Mouse (Mus musculus) hindbrain, embryonic 14.5 days (tissue): ENCODE measurements around the gene Mettl1. TPM values are rescaled to one million over a fixed set of nuclear protein-coding genes. Genes with fewer than 3 reads are reported as not detected.
A peak's percentile ranks its signal among the peaks of the same experiment; 100 is the strongest.

Experiments used
- ATAC-seq: fragments of 200-750 bp; cut with Nextera tagmentation; 2 replicates; pipeline ENCODE4 v1.8.0; 2017; ENCODE audit warnings: moderate number of reproducible peaks, mild to moderate bottlenecking, moderate TSS enrichment, moderate library complexity; ENCODE audit not compliant: low FRiP score
- DNase-seq: peaks from one replicate; pipeline ENCODE4 v3.0.0-alpha.2; 2015; ENCODE audit warnings: low spot score
- H3K27ac ChIP-seq: fragments of 300-500 bp; sonication (generic); 2 replicates; pipeline ENCODE4 v1.5.1; 2014; ENCODE audit warnings: mild to moderate bottlenecking, moderate library complexity
- H3K27me3 ChIP-seq: fragments of 300-500 bp; sonication (generic); 2 replicates; pipeline ENCODE4 v1.6.1; 2014; ENCODE audit warnings: mild to moderate bottlenecking, low read length, mixed read lengths; ENCODE audit not compliant: control insufficient read depth, insufficient read depth
- H3K36me3 ChIP-seq: fragments of 300-500 bp; sonication (generic); replicated peaks from 2 replicates; pipeline ENCODE4 v1.6.1; 2014; ENCODE audit not compliant: control insufficient read depth, insufficient read depth
- H3K4me1 ChIP-seq: fragments of 300-500 bp; sonication (generic); replicated peaks from 2 replicates; pipeline ENCODE4 v1.6.1; 2014; ENCODE audit warnings: antibody characterized with exemption, low read length, mixed read lengths; ENCODE audit not compliant: control insufficient read depth, insufficient read depth
- H3K4me2 ChIP-seq: fragments of 300-500 bp; sonication (generic); replicated peaks from 2 replicates; pipeline ENCODE4 v1.6.1; 2014; ENCODE audit warnings: mild to moderate bottlenecking, moderate library complexity
- H3K4me3 ChIP-seq: fragments of 300-500 bp; sonication (generic); replicated peaks from 2 replicates; pipeline ENCODE4 v1.5.1; 2014; ENCODE audit warnings: mild to moderate bottlenecking, low read length
- H3K9ac ChIP-seq: fragments of 300-500 bp; sonication (generic); 2 replicates; pipeline ENCODE4 v1.6.1; 2014
- H3K9me3 ChIP-seq: fragments of 300-500 bp; sonication (generic); 2 replicates; pipeline ENCODE4 v1.6.1; 2016; ENCODE audit warnings: low read length; ENCODE audit not compliant: control insufficient read depth
- WGBS: fragments of 180-500 bp; shearing (Covaris S2); extraction: QIAGEN DNeasy Blood & Tissue Kit; methylation state at CpG from one replicate; pipeline ENCODE4 v1.1.7; 2014; 5-methylcytosine and 5-hydroxymethylcytosine counted together
- polyA plus RNA-seq: library from polyadenylated mRNA; unstranded; fragments of >200 nt; fragmentation: Nextera tagmentation; extraction: Ambion mirVana; gene quantifications from 2 replicates; pipeline ENCODE4 v1.2.1, GENCODE M21; 2014

The Mettl1 gene
- polyA plus RNA-seq, 1 experiment from 2014 or later, result 22.1 TPM

DNA sequence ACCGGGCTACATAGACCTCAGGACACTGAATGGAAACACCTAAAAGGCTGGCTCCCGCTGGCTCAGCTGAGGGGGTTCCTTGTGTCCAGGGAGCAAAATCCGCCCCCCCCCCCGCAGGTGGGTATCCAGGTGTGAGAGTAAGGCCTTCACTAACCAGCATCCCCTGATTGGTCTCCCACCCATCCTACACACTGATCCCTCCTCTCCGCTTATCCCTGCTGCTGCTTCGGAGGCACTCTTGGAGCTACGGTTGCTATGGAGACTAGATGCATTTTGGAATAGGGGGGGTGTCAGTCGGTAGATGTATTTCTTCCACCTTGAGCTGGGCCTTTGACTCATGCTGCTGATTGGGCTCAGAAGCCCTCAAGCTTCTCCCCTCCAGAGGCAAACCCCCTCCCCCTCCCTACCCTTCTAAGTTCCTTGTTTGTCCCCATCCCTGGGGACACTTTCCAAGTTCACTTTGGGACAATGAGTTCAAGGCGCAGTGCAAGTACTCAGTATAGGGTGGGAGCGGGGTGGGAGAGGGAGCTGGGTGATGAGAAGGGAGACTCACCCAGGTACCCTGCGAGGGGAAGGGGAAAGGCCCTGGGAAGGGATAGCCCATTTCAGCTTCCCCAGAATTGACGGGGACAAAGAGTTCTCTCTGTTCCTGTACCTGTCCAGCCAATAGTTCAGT is 36.9 kb downstream of the Mettl1 start:
- Histone ChIP-seq H3K27ac (peak overlapping the region; percentile 90), H3K9me3 (no peaks in the 10 kb centered on the region), H3K9ac (peak overlapping the region; percentile 45), H3K4me3 (peak overlapping the region; percentile 47), H3K4me2 (peak overlapping the region; percentile 95), H3K27me3 (peaks cover 12% of the 10 kb centered on the region), H3K36me3 (0 out of 2 replicates have a peak, but pooled peaks cover 7% of the 10 kb centered on the region), H3K4me1 (peaks cover 40% of the 10 kb centered on the region)
- ATAC-seq (peak; percentile 51), DNase-seq (no peak)
- WGBS, result 1% methylated on average over 11 of the region's 12 CpGs

DNA sequence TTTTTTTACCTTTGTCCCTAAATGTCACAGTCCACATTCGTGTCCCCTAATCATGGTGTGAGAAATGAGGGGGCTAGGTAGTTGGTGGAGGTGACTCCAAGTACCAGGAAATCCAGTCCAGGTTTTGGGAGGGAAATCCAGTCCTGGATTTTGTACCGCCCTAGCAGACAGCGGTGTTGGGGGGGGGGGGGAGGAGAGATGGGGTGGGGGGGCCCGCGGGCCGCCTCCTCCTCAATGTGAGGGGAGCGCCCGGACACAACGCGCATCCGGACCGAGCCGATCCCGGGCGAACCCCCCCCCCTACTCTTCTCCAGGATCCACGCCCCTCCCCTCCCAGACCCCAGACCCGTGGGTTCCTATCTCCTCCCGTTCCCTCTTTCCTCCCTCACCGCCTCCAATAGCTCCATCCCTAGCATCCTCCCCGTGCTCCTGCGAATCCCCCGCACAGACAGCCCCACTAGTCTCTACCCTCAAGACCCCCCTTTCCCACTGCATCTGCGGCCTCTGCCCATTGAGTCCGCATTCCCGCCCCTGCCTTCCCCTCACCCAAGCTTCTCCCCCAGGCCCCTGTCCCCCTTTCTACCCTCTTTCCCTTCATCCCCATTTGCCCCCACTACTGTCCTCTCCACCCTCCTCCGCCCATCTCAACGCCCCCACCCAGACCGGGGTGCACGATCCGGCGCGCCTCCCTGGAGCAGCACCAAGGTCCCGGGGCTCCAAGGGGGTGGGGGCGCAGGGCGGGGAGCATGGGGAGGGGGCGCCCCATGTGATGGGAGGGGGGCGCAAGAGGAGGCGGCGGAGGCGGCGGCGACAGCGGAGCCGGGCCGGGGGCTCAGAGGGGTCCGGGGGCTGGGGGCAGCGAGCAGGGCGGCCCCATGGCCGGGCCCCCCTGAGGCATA is 37.7 kb downstream of the Mettl1 start:
- peak overlapping the region; percentile 93 for H3K9ac ChIP-seq
- H3K4me1 ChIP-seq, result peaks cover 40% of the 10 kb centered on the region
- H3K27me3 ChIP-seq, result peaks cover 12% of the 10 kb centered on the region
- no peaks in the 10 kb centered on the region for H3K9me3 ChIP-seq
- WGBS, result 4% methylated on average over 28 of the region's 49 CpGs
- H3K27ac ChIP-seq, result peak overlapping the region; percentile 90
- H3K4me3 ChIP-seq, result peak overlapping the region; percentile 47
- ATAC-seq (peak; percentile 75), DNase-seq (peak; percentile 86)
- H3K36me3 ChIP-seq, result peaks cover 15% of the 10 kb centered on the region
- H3K4me2 ChIP-seq, result peak overlapping the region; percentile 95

DNA sequence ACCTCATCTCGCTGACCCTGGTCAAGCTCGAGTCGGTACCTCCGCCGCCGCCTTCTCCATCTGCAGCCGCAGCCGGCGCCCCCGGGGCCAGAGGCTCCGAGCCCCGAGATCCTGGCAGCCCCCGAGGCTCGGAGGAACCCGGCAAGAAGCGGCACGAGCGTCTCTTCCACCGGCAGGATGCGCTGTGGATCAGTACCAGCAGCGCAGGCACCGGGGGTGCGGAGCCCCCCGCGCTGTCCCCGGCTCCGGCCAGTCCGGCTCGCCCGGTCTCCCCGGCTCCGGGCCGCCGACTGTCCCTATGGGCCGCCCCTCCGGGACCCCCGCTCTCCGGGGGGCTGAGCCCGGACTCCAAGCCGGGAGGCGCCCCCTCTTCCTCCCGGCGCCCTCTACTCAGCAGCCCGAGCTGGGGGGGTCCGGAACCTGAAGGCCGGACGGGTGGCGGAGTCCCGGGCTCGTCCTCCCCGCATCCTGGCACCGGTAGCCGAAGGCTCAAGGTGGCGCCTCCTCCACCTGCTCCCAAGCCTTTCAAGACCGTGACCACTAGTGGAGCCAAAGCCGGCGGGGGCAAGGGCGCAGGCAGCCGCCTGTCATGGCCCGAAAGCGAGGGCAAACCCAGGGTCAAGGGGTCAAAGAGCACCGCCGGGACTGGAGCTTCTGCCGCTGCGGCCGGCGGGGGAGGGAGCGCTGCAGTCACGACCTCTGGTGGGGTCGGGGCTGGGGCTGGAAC is 38.6 kb downstream of the Mettl1 start:
- peaks cover 40% of the 10 kb centered on the region for H3K4me1 ChIP-seq
- 0 out of 2 replicates have a peak, but pooled peaks have one; percentile 5 for ATAC-seq
- DNase-seq, result peak; percentile 51
- H3K4me3 ChIP-seq, result peak overlapping the region; percentile 47
- H3K36me3 ChIP-seq, result peaks cover 24% of the 10 kb centered on the region
- peaks cover 12% of the 10 kb centered on the region for H3K27me3 ChIP-seq
- H3K27ac ChIP-seq, result peak overlapping the region; percentile 90
- H3K9ac ChIP-seq, result peak overlapping the region; percentile 93
- under 1% methylated on average over 65 of the region's 70 CpGs for WGBS
- no peaks in the 10 kb centered on the region for H3K9me3 ChIP-seq
- peak overlapping the region; percentile 95 for H3K4me2 ChIP-seq

DNA sequence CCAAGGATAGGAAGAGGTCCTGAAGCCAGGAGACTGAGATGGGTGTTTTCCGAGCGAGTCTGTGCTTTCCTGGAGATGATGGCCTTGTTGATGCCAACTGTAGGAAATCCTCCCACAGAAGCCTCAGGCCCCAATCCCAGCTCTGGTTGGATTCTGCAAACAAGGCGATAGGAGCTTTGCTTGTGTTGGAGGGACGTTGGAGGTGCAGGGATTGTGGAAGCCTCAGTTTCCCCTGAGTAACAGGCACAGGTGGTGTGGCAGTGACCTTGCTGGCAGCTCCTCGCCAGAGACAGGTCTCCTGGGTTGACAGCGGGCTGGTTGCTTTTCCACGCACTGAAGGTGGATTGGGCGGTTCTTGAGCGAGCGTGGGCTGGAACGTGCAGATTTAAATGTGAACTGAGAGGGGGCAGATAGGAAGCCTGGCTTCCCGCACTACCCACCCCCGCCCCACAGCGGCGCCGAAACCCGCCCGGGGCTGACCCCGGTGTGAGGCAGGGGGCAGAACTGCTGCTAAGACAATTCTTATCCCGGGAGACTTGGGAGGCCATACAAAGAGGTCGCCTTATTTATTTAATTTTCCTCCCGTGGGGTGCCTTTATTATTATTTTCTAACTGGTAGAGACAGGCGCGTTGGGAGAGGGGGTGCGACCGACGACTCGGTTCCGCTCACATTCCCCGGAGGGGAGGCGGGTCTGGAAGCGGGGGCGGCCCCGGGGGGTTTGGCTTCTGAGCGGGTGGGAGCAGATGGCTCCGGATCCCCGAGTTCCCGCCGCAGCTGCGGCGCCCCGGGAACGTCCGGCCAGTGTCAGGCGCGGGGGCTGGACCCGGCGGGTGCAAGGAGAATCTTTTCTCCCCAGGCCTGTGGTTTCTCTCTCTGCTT is 39.9 kb downstream of the Mettl1 start:
- H3K4me1 ChIP-seq, result peaks cover 40% of the 10 kb centered on the region
- WGBS, result 2% methylated on average over 37 of the region's 48 CpGs
- no peaks in the 10 kb centered on the region for H3K9me3 ChIP-seq
- peak overlapping the region; percentile 95 for H3K4me2 ChIP-seq
- no peak for ATAC-seq
- peaks cover 32% of the 10 kb centered on the region for H3K36me3 ChIP-seq
- H3K27ac ChIP-seq, result 0 out of 2 replicates have a peak overlapping the region, but pooled peaks have one; percentile 1
- H3K4me3 ChIP-seq, result peak overlapping the region; percentile 47
- H3K9ac ChIP-seq, result peak overlapping the region; percentile 93
- H3K27me3 ChIP-seq, result peaks cover 12% of the 10 kb centered on the region
- DNase-seq, result no peak

DNA sequence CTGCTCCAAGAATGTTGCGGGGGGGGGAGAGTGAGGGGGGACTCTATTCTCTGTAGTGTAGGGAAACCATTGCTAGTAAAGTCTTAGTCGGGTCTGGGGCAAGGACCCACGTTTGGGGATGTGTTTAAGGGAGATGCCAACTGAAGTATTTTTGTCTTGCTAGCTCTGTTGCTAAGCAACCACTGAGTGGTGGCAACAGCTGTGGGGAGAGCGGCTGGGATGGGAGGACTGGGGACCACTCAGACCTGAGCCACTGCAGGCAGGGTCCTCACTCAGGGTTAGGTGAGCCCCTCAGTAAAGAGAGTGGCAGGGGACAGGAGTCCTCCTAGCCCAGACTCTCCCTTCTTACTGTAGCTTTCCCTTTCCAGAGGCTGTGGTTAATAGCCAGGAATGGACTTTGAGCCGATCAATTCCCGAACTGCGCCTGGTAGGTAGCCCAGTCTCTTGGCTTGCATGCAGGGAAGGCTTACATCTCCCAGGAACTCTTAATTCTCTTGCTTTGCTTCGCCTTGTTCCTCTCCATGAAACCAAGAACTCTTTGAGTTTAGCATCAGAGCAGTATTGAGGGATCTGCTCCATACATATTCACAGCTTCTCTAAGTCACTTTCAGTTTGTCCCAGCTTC is 40.9 kb downstream of the Mettl1 start:
- ATAC-seq (no peak), DNase-seq (peak; percentile 51)
- H3K27ac ChIP-seq, result no peak overlapping the region
- peaks cover 16% of the 10 kb centered on the region for H3K27me3 ChIP-seq
- peak overlapping the region; percentile 95 for H3K4me2 ChIP-seq
- peaks cover 40% of the 10 kb centered on the region for H3K36me3 ChIP-seq
- peak overlapping the region; percentile 93 for H3K9ac ChIP-seq
- H3K4me1 ChIP-seq, result peaks cover 36% of the 10 kb centered on the region
- peak overlapping the region; percentile 47 for H3K4me3 ChIP-seq
- no peaks in the 10 kb centered on the region for H3K9me3 ChIP-seq
- 27% methylated on average over 8 of the region's 8 CpGs for WGBS

DNA sequence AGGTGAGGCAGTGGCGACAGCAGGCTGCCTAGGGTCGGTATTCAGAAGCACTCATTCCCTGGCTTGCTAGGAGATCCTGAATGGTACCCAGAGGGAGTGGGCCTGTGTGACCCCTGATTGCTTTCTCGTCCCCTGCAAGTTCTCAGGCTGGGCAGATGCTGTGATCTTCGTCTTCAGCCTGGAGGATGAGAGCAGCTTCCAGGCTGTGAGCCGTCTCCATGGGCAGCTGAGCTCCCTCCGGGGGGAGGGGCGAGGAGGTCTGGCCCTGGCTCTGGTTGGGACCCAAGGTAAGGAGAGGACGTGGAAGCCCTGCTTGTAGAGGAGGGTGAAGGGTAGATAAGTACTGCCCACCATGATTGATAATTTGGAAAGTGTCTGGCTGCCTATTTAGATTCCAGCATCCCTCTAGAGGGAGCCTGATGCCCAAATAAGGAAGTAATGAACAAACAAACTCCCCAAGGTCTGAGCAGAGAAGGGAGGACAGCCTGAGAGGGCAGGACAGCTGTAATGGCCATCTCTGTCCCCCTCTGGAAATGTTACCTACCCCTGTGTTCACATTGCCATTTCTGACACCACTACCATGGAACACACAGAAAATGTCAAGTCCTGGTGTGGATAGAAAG is 42.2 kb downstream of the Mettl1 start:
- Histone ChIP-seq H3K4me3 (no peak overlapping the region), H3K27me3 (peaks cover 29% of the 10 kb centered on the region), H3K9me3 (no peaks in the 10 kb centered on the region), H3K4me2 (no peak overlapping the region), H3K4me1 (peaks cover 25% of the 10 kb centered on the region), H3K9ac (no peak overlapping the region), H3K27ac (no peak overlapping the region), H3K36me3 (peaks cover 53% of the 10 kb centered on the region)
- ATAC-seq (no peak), DNase-seq (no peak)
- 37% methylated on average over 8 of the region's 8 CpGs for WGBS

DNA sequence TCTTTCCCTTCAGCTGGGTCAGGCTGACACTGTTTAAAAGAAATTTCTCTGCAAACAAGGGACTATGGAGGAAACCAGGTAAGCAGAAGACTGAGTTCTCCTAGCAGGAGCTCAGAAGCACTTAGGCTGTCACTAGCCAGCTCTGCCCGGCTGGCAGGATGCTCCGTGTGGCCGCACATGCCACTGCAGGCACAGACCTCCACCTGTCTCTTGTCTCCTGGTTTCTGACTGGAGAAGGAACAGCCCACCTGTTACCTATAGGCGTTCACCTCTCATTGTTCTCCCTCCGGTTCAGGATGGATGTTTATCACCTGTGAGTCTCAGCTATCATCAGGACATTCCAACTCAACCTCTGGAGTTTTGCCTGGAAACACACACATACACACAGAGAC is 42.7 kb downstream of the Mettl1 start:
- no peak overlapping the region for H3K4me2 ChIP-seq
- H3K27me3 ChIP-seq, result peaks cover 34% of the 10 kb centered on the region
- no peak overlapping the region for H3K9ac ChIP-seq
- no peak for ATAC-seq
- H3K4me1 ChIP-seq, result peaks cover 24% of the 10 kb centered on the region
- H3K27ac ChIP-seq, result no peak overlapping the region
- H3K9me3 ChIP-seq, result no peaks in the 10 kb centered on the region
- peaks cover 58% of the 10 kb centered on the region for H3K36me3 ChIP-seq
- no peak overlapping the region for H3K4me3 ChIP-seq
- WGBS, result 71% methylated on average over 5 of the region's 5 CpGs
- no peak for DNase-seq

DNA sequence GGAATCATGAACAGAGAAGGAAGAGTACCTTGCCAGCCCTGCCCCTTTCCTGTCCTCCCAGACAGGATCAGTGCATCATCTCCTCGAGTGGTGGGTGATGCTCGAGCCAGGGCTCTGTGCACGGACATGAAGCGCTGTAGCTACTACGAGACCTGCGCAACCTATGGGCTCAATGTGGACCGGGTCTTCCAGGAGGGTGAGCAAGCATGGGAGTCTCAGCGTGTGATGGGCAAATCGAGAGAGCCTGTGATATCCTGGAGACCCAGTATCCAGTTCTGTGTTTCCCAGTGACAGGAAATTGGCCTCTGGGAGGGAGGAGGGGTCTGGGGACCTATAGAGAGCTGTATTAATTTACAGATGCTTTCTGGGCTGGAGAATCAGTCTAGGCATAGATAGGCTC is 43.8 kb downstream of the Mettl1 start:
- no peak overlapping the region for H3K27ac ChIP-seq
- H3K4me1 ChIP-seq, result peaks cover 23% of the 10 kb centered on the region
- H3K9ac ChIP-seq, result no peak overlapping the region
- no peak overlapping the region for H3K4me3 ChIP-seq
- 84% methylated on average over 9 of the region's 9 CpGs for WGBS
- no peak for ATAC-seq
- no peak overlapping the region for H3K4me2 ChIP-seq
- no peak for DNase-seq
- H3K27me3 ChIP-seq, result peaks cover 42% of the 10 kb centered on the region
- no peaks in the 10 kb centered on the region for H3K9me3 ChIP-seq
- peaks cover 66% of the 10 kb centered on the region for H3K36me3 ChIP-seq
